Mouse (Mus musculus) megakaryocyte, embryonic 14.5 days (primary cell): ENCODE results near the gene Nfkbib.

Experiments
- FLI1 ChIP-seq: IDR thresholded peaks from 2 replicates; pipeline ENCODE4 v1.6.1; 2012; ENCODE audit warnings: low read length, inconsistent platforms, mixed read lengths
- GATA1 ChIP-seq: IDR thresholded peaks from 3 replicates; pipeline ENCODE4 v1.6.1; 2012; ENCODE audit warnings: mixed read lengths, low read length, inconsistent platforms, borderline replicate concordance

DNA sequence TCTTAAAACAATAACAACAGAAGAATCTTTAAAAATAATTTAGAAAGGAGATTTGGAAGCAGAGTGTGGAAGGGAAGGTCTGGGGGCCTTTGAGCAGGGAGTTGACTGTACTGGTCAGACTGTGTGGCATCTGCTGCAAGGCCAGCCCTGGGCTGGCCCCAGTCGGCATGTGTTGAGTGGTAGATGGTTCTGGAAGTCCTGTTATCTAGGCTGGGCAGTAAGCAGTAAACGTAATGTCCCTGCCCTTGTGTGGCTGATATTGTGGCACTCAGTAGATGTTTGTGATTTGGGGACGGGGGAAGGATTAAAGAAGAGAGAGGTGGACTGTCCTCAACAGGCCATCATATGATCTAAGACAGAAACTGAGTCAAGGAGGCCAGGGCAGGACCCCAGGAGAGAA is 3.0 kb upstream of the Nfkbib start:
- TF ChIP-seq GATA1 (no peak), FLI1 (no peak)
